Mouse (Mus musculus) myocyte (in vitro differentiated cells): Measurements from ENCODE around the gene Arid3c.

ENCODE experiments used
- MAX ChIP-seq: IDR thresholded peaks from one replicate; pipeline ENCODE4 v1.6.1; 2011; ENCODE audit warnings: low read depth, mild to moderate bottlenecking, control low read depth
- TCF3 ChIP-seq: IDR thresholded peaks from one replicate; pipeline ENCODE4 v1.6.1; 2011; ENCODE audit warnings: low read depth, control low read depth; ENCODE audit not compliant: insufficient read length

DNA sequence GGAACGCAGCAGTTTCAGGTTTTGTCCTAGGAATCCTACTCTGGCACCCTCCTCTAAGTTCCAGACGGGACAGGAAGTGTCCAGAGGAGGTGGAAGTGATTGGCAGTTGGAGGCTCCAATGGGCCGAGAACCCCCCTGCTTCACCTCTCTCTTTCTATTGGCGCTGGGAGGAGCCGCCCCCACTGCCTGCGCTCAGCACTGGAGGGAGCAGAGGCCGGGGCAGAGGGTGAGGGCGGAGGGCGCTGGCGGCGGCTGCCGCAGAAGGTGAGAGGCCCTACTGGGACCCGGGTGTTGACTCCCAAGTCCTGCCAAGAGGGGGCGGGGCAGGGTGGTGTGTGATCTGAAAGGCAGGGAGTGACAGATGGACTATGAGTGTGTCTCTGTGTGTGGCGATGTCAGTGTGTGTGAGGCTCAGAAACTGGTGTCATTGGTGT, 29.4 kb upstream of the Arid3c start:
- no peak for TF ChIP-seq MAX
- TF ChIP-seq TCF3, result no peak
